Mouse (Mus musculus) lung, adult 2 months (tissue): ENCODE results near the gene Adamtsl1.

Source experiments
- CTCF ChIP-seq: fragments of 200-500 bp; IDR thresholded peaks from 2 replicates; pipeline ENCODE4 v1.5.1; 2011; ENCODE audit warnings: mild to moderate bottlenecking, low read length, control low read depth; ENCODE audit not compliant: insufficient read depth
- POLR2A ChIP-seq: fragments of 200-500 bp; IDR thresholded peaks from 2 replicates; pipeline ENCODE4 v1.6.1; 2011; ENCODE audit warnings: low read depth, mild to moderate bottlenecking, control low read depth, low read length, borderline replicate concordance; ENCODE audit errors: extremely low read depth

DNA sequence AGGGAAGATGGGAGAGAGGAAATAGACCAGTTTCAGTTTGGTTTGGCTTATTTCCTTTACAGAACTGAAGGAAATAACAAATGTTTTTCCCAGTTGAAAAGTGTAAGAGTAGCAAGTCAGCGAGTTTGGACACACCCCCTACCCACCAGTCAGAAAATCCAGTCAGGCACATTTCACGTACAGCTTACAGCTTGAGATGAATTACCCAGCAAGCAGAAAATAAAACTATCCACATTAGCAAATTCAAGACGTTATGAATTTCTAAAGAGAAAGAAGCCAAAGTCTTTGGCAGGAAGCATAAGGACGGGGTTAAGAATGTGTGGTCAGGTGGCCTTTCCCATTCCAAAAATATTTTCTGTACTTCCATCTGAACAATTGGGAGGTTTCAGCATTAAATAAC lies 838.1 kb downstream of the Adamtsl1 start:
- no peak for TF ChIP-seq CTCF
- no peak for TF ChIP-seq POLR2A
